Mouse (Mus musculus): ENCODE results near the gene Banf2. TPM values are rescaled to one million over a fixed set of nuclear protein-coding genes. Genes with fewer than 3 reads are reported as not detected.

Banf2 gene
- polyA plus RNA-seq, 1 experiment: not detected

DNA sequence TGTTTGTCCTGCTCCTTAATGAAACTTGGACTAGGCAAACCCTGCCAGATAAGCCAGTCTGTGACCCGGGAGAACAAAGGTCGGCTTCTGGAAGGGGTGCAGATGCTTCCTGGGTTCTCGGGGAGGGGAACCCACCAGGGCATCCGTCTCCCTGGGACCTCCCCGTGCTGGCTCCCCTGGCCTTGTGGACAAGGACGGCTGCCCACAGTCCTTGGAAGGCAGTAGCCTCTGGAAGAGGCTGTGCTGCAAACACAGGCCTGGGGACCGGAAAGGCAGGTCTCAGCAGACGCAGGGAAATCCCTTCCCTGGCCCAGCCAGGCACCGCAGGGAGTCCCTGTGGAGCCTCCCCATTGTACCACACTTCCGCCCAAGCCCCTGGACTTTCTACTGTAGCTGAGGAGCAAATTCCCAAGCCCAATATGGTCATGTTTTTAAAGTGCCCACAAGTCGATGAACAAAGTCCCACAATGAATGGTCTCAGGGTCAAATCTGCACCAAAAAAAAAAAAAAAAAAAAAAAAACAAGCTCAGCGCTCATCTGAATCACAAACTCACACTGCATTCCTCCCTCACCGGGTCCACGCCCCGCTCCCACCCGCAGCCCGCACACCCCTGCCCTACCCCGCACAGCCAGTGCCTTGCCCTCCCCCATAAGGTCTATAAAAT lies 53.5 kb downstream of the Banf2 start:
- DNase-seq (ENCODE audit: low read depth, low spot score): no peak
- WGBS: 31% methylated on average over 18 of the region's 18 CpGs

DNA sequence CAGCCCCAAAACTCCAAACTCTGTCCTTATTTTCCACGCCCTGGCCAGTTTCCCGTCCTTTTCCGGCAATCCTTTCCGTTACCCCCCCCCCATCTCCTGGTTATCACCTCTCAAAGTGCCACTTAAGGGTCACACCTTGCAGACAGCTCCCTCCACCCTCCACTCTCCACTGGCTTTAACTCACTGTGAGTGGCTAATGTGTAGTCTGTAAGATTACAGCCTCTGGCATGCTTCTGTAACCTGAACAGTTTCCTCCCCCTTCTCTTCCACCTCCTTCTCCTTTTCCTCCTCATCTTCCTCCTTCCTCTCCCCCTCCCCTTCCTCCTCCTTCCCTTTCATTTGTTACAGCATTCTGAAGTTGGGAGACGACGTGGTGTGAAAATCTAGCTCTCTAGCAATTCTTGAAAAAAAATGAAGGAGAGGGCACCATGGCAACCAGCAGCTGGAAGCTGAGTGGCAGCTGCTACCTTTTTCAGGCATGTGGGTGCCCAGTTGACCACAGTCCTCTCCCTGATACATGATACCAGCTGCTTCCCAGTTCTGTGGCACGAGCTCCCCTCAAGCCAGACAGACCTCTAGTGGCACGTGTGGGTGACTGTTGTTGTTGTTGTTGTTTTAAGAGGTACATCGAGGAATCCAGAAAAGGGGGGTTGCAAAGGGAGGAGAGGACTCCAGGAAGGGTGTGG lies 55.2 kb downstream of the Banf2 start:
- WGBS: 69% methylated on average over 9 of the region's 9 CpGs
- DNase-seq (ENCODE audit: low read depth, low spot score): no peak

DNA sequence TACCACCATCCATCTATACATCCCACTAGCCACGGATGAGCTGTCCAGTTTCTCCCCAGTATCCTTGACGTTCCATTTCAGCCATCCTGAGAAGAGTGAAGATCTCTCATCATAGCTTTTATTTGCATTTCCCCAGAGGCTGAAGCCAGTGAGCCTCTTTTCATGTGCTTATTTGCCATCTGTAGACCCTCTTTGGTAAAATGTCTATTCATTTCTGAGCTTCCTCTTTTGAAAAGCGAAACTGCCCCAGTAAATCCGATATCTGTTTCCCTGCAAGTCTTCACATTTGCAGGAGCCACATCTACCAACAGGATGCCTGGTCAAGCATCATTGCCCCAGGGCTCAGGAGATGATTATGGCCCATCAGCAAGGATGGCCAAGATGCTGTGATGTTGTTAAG lies 59.9 kb downstream of the Banf2 start:
- WGBS: 84% methylated on average over 4 of the region's 4 CpGs
- no peak for DNase-seq (ENCODE audit: low read depth, low spot score)

DNA sequence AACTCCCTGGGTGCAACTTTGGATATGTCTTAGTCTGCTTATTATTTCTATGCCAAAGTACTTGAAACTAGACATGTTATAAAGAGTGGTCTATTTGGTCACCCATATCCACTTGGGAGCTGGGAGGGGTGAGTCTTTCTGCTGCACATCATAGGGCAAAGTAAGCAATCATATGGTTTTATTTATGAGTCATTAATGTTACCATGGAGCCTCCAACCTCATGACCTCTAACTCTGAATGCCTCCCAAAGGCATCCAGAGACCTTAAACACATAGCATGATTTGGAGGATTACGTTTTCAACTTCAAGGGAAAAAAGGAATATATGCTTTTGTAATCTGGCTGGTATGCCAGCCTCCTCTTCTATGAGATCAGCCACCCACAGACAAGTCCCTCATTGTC lies 61.9 kb downstream of the Banf2 start:
- DNase-seq (ENCODE audit: low read depth, low spot score): no peak
- 89% methylated on average over 1 of the region's 1 CpGs for WGBS

DNA sequence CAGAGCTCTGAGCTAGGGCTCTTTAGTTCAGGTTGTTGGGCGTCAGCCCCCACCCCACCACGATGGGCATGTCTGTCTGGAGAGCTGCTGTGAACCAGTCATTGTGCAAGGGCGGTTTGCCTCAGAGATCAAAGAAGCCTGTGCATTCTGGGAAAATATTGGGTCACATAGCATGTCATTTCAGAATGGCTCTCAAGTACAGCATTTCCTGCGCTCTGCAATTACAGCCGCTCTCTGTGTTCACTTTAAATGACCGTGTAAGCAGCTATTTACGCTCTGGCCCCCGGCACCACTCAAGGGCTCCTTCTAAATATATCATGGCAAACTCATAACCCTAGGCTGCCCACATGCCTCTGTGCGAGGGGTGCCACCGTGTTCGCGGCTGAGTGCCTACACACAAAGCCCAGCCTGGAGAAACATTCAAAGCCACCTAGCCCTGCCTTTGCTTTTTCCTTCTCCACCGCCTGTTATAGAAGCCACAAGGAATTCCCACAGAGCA lies 68.7 kb downstream of the Banf2 start:
- no peak for DNase-seq (ENCODE audit: low read depth, low spot score)
- WGBS: 81% methylated on average over 13 of the region's 13 CpGs

DNA sequence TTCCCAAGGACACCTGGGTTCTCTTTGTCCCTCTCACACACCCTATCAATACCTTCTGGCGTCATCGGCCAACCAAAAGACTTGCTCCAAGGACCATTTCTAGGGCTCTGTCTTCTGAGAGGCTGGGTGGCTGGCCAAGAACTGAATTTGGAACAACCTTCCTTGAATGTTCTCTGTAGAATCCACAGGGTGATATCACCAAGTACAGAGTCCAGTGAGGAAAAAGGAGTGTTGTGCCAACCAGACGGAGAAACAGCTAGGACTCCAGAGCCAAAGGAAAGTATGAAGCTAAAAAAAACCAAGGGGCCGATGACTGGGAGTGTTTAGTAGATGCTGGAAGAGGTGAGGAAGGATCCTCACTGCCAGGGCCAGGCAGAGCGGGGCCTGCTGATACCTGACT lies 74.5 kb downstream of the Banf2 start:
- WGBS: 39% methylated on average over 5 of the region's 5 CpGs
- peak; percentile 54 for DNase-seq (ENCODE audit: low read depth, low spot score)

- no peak for DNase-seq (ENCODE audit: low read depth, low spot score)
- 64% methylated on average over 2 of the region's 2 CpGs for WGBS
These were observed 75.0 kb downstream of the Banf2 start for GRCm38 (mm10) chr2:144107810-144108209.

DNA sequence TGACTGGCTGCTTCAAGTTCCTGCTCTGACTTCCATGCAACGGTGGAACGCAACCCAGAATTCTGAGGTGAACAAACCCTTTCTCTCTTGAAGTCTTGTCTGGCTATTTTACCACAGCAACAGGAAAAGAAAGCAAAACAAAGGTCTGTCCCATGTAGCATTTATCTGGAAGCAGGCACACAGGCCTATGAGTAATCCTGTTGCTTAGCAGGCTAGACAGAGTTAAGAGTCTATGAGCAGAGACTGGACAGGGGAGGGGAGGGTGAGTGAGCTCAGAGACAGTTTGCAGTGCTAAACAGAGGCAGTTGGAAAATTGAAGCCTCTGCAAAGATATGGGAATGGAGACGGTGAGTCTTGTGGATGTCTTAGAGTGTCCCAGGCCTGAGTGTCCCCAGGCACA lies 75.5 kb downstream of the Banf2 start:
- 67% methylated on average over 3 of the region's 3 CpGs for WGBS
- no peak for DNase-seq (ENCODE audit: low read depth, low spot score)

- no peak for DNase-seq (ENCODE audit: low read depth, low spot score)
- 71% methylated on average over 7 of the region's 7 CpGs for WGBS
These were observed 79.1 kb downstream of the Banf2 start for GRCm38 (mm10) chr2:144111966-144112365.

GRCm38 (mm10) chr2:144112666-144113065 lies 79.8 kb downstream of the Banf2 start:
- 90% methylated on average over 5 of the region's 5 CpGs for WGBS
- DNase-seq (ENCODE audit: low read depth, low spot score): no peak

DNA sequence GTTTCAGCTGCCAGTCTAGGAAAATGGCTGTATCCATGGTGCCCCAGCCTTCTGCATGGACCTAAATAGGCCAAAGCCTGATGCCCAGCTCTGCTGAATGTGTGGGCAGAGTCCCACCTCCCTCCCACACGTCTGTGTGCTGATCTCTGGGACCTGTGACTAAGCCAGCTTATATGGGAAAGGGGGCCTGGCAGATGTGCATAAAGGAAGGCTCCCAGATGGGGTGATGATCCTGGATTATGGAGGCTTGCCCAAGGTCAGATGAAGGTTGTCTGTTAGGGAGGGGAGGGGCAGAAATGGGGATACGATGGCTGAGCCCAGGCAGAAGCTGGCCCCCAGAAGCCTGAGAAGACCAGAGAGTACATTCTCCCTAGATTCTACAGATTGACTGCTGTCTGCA lies 85.2 kb downstream of the Banf2 start:
- WGBS: 84% methylated on average over 2 of the region's 2 CpGs
- DNase-seq (ENCODE audit: low read depth, low spot score): no peak

DNA sequence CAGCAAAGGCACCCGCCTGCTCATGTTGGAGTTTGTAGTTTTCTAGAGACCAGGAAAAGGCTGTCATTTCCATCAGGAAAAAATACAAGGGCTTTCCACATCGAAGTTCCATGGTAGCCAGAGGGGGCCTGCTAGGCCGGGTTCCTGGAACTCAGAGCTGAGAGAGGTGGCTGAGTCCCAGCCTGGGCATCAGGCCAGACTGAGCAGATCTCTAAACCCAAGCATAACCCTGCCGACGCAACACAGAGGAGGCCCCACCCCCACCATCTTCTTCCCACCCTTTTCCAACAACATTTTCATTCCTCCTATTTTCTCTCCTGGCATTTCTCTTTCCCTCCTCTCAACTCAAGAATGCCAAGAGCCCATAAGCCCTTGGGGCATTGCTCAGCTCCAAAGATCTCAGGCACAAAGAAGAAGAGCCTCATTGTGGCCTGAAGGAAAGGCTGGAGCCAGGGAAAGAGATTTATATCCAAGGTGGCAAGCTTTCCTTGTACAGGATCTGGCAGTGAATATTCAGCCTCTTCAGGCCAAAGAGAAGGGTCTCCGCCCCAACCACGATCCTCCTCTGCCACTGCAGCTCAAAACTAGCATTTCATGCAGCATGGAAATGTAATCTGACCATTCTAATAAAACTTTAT lies 87.4 kb downstream of the Banf2 start:
- DNase-seq (ENCODE audit: low read depth, low spot score): no peak
- WGBS: 53% methylated on average over 7 of the region's 7 CpGs

DNA sequence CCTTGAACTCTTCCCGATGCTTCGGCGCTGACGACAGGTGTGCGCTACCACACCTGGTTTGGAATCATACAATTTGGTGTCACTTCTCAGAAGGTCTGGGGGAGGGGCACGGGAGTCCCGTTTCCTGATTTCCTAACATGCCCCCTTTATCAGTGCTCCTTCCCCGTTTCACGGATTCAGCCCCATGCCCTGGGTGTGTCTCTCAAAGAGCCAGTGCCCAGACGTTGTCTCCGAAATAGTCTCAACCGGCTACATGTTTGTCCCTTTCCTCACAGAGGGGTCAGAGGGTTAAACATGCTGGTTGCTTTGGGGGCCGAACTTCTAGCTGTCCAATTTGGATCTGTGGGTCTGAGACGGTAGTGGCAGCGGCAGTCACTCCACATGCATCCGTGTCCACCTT lies 89.2 kb downstream of the Banf2 start:
- 94% methylated on average over 16 of the region's 16 CpGs for WGBS

More for the DNA sequence above, 89.2 kb downstream of the Banf2 start:
- no peak for DNase-seq (ENCODE audit: low read depth, low spot score)

Other genes starting within 250 kb of the Banf2 start
- 3.2 and 5.1 TPM in 2 replicates for gene Bfsp1, start 169.9 kb upstream of the Banf2 start, polyA plus RNA-seq (2012; rRNA removed)
- 227 and 275 TPM in 2 replicates for gene Dstn, start 117.7 kb upstream of the Banf2 start, polyA plus RNA-seq (2012; rRNA removed)
- 200 and 209 TPM in 2 replicates for gene Rrbp1, start 21.8 kb upstream of the Banf2 start, polyA plus RNA-seq (2012; rRNA removed)
- 4.5 and 5.2 TPM in 2 replicates for gene Mgme1, start 237.6 kb downstream of the Banf2 start, polyA plus RNA-seq (2012; rRNA removed)
- 37.6 and 49.8 TPM in 2 replicates for gene Snx5, start 237.8 kb downstream of the Banf2 start, polyA plus RNA-seq (2012; rRNA removed)